Mouse (Mus musculus) liver, embryonic 14.5 days (tissue): ENCODE data around the gene Cep78.

Experiments
- CTCF ChIP-seq: IDR thresholded peaks from 2 replicates; pipeline ENCODE4 v1.5.1; 2016; ENCODE audit warnings: antibody characterized with exemption, low read depth, control low read depth
- EP300 ChIP-seq: IDR thresholded peaks from 2 replicates; pipeline ENCODE4 v1.6.1; 2016; ENCODE audit warnings: antibody characterized with exemption, low read depth

GRCm38 (mm10) chr19:15964533-15964932, 20.3 kb downstream of the Cep78 start:
- no peak for TF ChIP-seq CTCF
- no peak for TF ChIP-seq EP300
